Mouse (Mus musculus): ENCODE results near the gene Iqsec1.

Gene Iqsec1

DNA sequence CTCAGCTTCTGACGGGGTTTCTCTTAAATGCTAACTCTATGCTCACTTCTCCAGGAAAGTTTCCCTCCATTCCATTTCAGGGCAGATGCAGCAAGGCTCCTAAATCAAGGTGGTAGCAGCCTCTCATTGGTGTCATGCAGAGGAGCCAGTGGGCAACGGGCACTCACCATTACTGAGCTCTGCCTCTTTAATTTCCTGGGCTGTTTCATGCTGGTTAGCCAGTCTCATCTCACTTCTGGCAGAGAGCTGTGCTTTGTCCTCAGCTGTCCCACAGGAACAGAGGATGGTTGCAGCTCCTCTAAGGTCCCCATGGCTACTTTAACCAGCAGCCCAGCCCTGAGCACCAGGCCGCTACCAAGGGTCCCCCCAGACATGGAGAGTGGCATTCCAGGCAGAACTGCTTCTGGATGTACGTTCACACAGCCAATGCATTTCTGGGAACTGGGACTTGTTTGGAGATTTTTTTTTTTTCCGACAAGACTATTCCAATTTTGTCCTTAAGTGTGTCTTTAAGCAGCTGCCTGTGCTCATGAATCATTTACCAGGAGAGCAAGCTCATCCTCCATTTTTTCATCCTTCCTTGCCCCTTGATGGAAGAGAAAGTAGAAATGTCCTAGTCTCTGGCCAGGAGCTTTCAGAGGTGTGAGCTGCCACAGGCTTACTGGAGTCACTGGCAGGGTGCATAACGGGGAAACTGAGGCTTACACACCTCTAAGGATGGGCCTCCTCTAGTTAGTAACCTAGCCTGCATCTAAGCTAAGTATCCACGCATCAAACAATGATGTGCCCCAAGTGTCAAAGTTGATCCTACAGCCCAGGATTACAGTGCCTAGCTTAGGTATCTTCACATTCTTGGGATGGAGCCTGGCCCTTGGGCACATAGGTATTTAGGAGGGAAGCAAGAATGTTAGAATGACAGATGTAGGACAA lies 98.9 kb downstream of the Iqsec1 start:
- no peak for DNase-seq (ENCODE audit: low spot score in 2 of 2)

DNA sequence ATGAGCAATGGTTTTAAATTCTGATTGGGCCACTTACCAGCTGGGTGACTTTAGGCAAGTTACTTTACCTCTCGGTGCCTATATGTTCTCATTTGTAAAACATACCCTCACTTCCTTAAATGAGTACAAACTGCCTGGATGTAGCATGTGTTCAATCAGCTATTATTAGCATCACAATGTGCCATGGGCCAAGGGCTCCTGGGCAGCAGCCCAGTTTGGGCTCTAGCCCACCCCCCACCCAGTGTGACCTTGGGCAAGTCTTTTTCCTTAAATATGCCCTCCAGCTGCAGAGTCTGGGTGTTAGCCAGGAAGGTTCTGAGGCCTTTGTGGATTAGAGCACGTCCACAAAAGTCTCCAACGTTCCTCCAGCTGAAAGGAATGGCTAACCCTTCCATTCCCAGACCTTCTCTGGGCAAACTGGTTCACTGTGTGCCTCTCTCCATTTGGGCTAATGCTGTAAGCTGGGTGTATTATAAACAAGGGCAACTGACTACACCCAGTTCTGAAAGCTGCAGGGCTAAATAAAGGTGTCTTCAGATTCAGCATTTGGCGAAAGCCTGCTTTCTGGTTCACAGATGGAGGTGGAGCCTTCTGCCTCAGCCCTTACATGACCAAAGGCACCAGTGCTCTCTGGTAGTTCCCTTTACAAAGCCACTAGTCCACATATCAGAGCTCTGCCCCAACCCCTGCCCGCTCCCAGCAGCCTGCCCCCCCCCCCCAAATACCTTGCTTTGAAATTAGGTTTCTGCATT lies 101.3 kb downstream of the Iqsec1 start:
- no peak for DNase-seq (ENCODE audit: low spot score in 2 of 2)

GRCm38 (mm10) chr6:90885626-90886025 lies 102.9 kb downstream of the Iqsec1 start:
- DNase-seq (ENCODE audit: low spot score in 2 of 2) = no peak

DNA sequence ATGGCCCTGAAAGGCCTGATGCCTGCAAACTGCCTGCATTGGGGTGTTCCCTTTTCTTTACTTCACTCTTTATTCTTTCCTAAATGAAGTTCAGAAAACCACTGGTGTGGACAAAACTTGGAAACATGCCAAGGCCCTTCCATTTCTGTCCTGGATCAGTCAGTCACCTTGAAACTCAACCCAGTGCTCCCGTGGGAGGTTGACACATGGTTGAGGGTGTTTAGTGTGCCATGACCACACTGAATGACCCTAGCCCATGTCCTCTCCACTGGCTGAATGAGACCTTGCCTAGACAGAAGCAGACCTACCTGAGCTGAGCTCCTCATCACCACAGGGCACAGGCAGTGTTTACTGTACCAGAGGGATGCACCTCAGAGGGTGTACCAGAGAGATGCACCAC lies 103.9 kb downstream of the Iqsec1 start:
- no peak for DNase-seq (ENCODE audit: low spot score in 2 of 2)

- DNase-seq (ENCODE audit: low spot score in 2 of 2) = no peak
These were observed 107.5 kb downstream of the Iqsec1 start for GRCm38 (mm10) chr6:90880975-90881374.

GRCm38 (mm10) chr6:90880404-90880803 lies 108.1 kb downstream of the Iqsec1 start:
- DNase-seq (ENCODE audit: low spot score in 2 of 2) = no peak

DNA sequence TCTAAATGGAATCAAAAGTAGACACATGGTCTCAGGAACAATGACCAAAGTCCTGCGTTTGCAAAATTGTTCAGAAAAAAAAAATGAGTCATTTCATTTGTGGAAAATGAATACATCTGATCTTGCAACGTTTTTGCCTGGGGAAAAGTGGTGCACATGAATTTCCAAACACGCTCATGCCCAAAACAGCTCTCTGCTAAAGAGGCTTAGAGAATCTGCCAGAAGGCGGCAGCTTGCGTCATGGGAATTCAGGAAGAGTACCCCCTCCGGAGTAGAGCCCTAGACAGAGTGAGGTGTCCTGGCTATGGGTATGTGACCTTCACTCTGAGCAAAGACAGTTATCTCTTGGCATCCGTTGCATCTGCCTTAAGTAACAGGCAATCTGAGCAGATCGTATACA lies 116.9 kb downstream of the Iqsec1 start:
- DNase-seq (ENCODE audit: low spot score in 2 of 2) = no peak

DNA sequence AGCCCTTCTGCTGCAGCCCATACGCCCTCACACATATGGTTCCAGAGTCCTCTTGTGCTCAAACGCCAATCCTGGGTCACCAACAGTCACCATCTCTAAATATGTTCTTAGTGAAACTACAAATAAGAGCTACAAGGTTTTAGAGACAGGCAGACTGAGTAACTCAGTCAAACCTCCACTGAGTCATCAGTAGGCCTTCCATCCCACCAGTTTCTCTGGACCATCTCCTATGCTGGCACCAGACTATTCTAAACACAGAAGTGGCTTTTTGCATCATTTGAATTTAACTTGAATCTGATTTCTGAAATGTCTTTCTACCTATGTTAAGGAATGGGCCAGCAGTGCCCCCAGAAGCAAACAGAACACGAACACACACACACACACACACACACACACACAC lies 120.5 kb downstream of the Iqsec1 start:
- DNase-seq (ENCODE audit: low spot score in 2 of 2) = no peak

DNA sequence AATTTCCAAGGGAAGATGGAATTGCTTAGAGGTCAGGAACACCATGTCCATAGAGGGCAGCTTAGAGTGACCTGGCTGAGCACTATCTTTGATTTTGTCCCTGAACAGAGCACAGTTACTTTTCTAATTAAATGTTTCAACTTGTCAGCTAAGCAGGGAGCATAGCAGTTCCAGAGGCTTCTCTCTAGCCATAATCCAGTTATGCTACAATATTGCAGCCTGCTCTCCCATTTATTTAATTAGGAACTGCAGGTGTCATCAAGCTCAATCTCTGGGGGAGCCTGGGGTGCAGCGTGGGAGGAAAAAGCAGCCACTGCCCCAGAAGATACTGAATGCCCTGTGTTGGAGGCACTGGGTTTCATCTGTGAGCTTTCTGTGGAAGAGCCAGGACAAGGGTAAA lies 127.1 kb downstream of the Iqsec1 start:
- no peak for DNase-seq (ENCODE audit: low spot score in 2 of 2)

DNA sequence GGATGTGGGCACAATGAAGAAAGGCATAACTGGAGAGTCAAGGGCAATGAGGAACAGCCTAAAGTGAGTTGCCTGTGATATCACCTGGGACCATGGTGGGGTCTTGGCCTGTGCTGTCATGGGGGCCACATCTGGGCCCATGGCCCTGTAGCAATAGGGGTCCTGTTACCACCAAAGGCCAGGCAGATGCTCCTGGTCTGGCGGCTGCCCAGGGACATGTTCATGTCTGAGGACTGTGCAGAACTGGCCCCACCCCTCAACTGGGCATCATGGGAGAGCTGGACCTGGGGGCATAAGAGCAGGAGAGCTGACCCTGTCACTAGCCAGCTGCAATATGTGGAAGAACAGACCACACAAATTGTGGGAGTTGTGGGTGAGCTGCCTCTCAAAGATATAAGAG lies 130.6 kb downstream of the Iqsec1 start:
- DNase-seq (ENCODE audit: low spot score in 2 of 2) = no peak

- DNase-seq (ENCODE audit: low spot score in 2 of 2) = no peak
These were observed 136.1 kb downstream of the Iqsec1 start for GRCm38 (mm10) chr6:90852360-90852759.

DNA sequence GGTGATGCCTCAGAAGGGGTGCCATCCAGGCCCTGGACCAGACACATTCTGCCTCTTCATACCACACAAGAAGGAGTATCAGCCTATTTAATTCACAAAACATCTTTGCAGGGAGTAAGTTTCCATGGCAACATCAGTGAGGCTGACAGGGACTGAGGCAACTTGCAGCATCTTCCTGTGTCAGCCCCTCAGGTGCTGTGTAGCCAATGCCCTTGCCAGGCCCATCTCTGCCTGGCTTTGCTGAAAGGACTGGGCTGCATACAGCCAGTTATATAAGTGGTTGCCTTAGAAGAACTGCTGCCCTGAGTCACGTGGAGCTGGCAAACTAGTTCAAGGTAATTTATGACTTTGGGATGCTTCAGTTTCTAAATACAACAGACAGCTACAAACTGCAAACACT lies 140.4 kb downstream of the Iqsec1 start:
- DNase-seq (ENCODE audit: low spot score in 2 of 2) = no peak

DNA sequence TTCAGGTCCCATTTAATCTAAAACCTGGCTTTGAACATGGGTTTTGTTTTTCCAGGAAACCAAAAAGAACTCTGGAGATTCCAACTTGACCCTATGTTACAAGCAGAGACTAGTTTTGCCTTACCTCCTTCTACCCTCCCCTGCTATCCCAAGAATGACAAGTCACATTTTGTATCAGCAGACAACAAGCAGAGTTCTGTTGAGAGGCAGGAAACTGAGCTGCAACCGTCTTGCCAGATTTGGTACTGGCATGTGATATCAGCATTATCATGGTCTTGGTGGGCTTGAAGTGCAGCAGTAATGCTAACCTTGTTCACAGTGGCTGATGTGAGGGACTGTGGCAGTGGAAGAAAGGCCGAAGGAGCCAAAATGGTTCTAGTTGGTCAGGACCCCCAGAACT lies 141.0 kb downstream of the Iqsec1 start:
- DNase-seq (ENCODE audit: low spot score in 2 of 2) = no peak

DNA sequence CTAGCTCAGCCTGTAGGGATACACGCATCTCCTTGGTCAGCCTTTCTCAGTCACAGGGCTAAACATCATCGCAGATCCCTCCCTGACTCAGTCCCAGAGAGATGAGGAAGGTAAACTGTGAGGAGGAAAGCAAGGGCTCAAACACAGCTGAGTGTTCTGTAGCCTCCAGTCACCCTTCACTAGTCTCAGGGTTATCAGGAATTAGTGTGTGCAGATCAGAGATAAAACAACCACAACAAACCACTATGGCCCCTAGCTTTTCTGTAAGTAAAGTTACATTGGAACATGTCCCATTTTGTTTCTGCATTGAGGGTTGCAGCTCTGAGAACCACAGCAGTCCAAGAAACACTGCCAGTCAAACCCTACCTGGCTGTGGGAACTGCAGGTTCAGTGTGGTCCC lies 148.5 kb downstream of the Iqsec1 start:
- DNase-seq (ENCODE audit: low spot score in 2 of 2) = no peak

- no peak for DNase-seq (ENCODE audit: low spot score in 2 of 2)
These were observed 151.7 kb downstream of the Iqsec1 start for GRCm38 (mm10) chr6:90836749-90837148.

- no peak for DNase-seq (ENCODE audit: low spot score in 2 of 2)
These were observed 158.9 kb downstream of the Iqsec1 start for GRCm38 (mm10) chr6:90829536-90829935.

GRCm38 (mm10) chr6:90825063-90825462 lies 163.4 kb downstream of the Iqsec1 start:
- peak in 1 of 2 experiments; percentile 67 for DNase-seq (ENCODE audit: low spot score in 2 of 2)

DNA sequence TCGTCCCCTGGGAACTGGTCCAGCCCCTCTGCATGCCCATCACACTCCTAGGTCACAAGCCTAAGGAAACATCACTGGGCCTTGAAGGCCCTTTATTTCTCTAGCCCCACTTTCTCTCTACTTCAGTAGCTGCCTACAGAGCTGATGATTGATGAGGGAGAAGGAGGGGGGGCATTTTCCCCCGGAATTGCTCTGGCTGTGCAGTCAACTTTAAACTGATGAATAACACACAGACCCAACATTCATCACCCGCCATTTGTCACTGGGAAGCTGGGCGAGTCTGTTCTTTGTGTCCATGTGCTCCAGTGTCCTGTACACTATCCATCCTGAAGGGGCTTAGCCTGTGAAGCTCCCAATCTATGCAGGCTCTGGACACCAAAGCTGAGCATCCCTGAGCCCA lies 165.2 kb downstream of the Iqsec1 start:
- no peak for DNase-seq (ENCODE audit: low spot score in 2 of 2)

- DNase-seq (ENCODE audit: low spot score in 2 of 2) = no peak
These were observed 166.4 kb downstream of the Iqsec1 start for GRCm38 (mm10) chr6:90821916-90822602.

DNA sequence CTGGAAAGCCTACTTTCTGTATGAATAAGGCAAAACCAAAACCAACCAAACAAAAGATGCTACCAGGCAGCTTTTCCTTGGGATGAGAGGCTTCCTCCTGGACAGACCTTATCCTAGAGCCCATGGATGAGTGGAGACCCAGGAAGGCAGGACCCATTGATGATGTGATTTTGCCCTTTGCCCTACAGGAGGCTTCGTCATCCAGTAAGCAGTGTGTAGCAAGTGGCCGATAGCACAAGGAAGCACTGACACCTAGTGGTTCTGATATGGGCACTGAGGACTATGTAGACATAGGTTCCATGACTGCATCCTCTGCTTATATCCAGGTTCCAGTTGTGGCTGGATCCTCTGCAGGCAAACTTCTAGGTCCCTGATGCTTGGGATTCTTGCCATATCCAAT lies 168.6 kb downstream of the Iqsec1 start:
- peak in 1 of 2 experiments; percentile 15 for DNase-seq (ENCODE audit: low spot score in 2 of 2)

GRCm38 (mm10) chr6:90818956-90819355 lies 169.5 kb downstream of the Iqsec1 start:
- DNase-seq (ENCODE audit: low spot score in 2 of 2) = peak; percentile 49 to 69

GRCm38 (mm10) chr6:90816551-90816950 lies 171.9 kb downstream of the Iqsec1 start:
- no peak for DNase-seq (ENCODE audit: low spot score in 2 of 2)

Data from natural killer cell, adult 2 months (primary cell).